Mouse (Mus musculus) brain, adult 2 months (tissue): ENCODE results near the gene Zfp503.

ENCODE experiments used
- DNase-seq: peaks from one replicate; pipeline ENCODE4 v3.0.0; 2011; ENCODE audit warnings: low read depth, low spot score

The Zfp503 gene

GRCm38 (mm10) chr14:21993251-21994060 is 4.1 kb upstream of the Zfp503 start:
- no peak for DNase-seq

GRCm38 (mm10) chr14:21992321-21992885 is 3.0 kb upstream of the Zfp503 start:
- DNase-seq = no peak

- DNase-seq = no peak
Observed at GRCm38 (mm10) chr14:21991856-21992255, 2.5 kb upstream of the Zfp503 start.

- no peak for DNase-seq
Observed at GRCm38 (mm10) chr14:21991251-21991780, 1.9 kb upstream of the Zfp503 start.

- no peak for DNase-seq
Observed at GRCm38 (mm10) chr14:21990321-21991021, 1.1 kb upstream of the Zfp503 start.

- no peak for DNase-seq
Observed at GRCm38 (mm10) chr14:21988577-21989290, 667 bp downstream of the Zfp503 start.

- DNase-seq = peak; percentile 98
Observed at GRCm38 (mm10) chr14:21987660-21988576, 1.5 kb downstream of the Zfp503 start.

GRCm38 (mm10) chr14:21986733-21987659 is 2.4 kb downstream of the Zfp503 start:
- DNase-seq = peak; percentile 61

- peak; percentile 90 for DNase-seq
Observed at GRCm38 (mm10) chr14:21985981-21986732, 3.2 kb downstream of the Zfp503 start.

- no peak for DNase-seq
Observed at GRCm38 (mm10) chr14:21985426-21985931, 3.9 kb downstream of the Zfp503 start.

GRCm38 (mm10) chr14:21984757-21985425 is 4.5 kb downstream of the Zfp503 start:
- DNase-seq = no peak

- DNase-seq = no peak
Observed at GRCm38 (mm10) chr14:21983950-21984730, 5.3 kb downstream of the Zfp503 start.

- no peak for DNase-seq
Observed at GRCm38 (mm10) chr14:21983311-21983949, 6.0 kb downstream of the Zfp503 start.

- no peak for DNase-seq
Observed at GRCm38 (mm10) chr14:21982592-21983310, 6.7 kb downstream of the Zfp503 start.

GRCm38 (mm10) chr14:21982096-21982591 is 7.3 kb downstream of the Zfp503 start:
- DNase-seq = no peak

GRCm38 (mm10) chr14:21981462-21981861 is 7.9 kb downstream of the Zfp503 start:
- peak; percentile 72 for DNase-seq
